Mouse (Mus musculus) T-helper 2 cell (primary cell): Measurements from ENCODE around the gene Pthlh.
"Not testable (repeated sequence)": the region's sequence is repeated elsewhere in the genome, so short reads cannot be mapped to it uniquely, and the experiment has no call there.

Experiments used
- in situ Hi-C: fragments of 300-600 bp; cut with MboI, MseI; formaldehyde crosslinking; loops from one replicate; pipeline ENCODE4 v1.15.1; 2025; ENCODE audit warnings: high pct_unique_total_duplicates

Pthlh gene

GRCm38 (mm10) chr6:147263587-147264565, at the start of gene Pthlh:
TSS of gene Pthlh (minus strand) at chr6:147264183.
- in situ Hi-C loops = no loop called here

GRCm38 (mm10) chr6:147313331-147313730, 49.3 kb upstream of the Pthlh start:
- in situ Hi-C loops = no loop called here

- in situ Hi-C loops = no loop called here
Observed at GRCm38 (mm10) chr6:147310435-147310978, 46.5 kb upstream of the Pthlh start.

GRCm38 (mm10) chr6:147310035-147310434, 46.1 kb upstream of the Pthlh start:
- in situ Hi-C loops = no loop called here

- in situ Hi-C loops = not testable (repeated sequence)
Observed at GRCm38 (mm10) chr6:147304236-147304635, 40.3 kb upstream of the Pthlh start.

- in situ Hi-C loops = no loop called here
Observed at GRCm38 (mm10) chr6:147299607-147300006, 35.6 kb upstream of the Pthlh start.

- in situ Hi-C loops = no loop called here
Observed at GRCm38 (mm10) chr6:147279309-147279708, 15.3 kb upstream of the Pthlh start.

- in situ Hi-C loops = no loop called here
Observed at GRCm38 (mm10) chr6:147268143-147268790, 4.3 kb upstream of the Pthlh start.

GRCm38 (mm10) chr6:147266466-147266865, 2.5 kb upstream of the Pthlh start:
- in situ Hi-C loops = no loop called here

- in situ Hi-C loops = no loop called here
Observed at GRCm38 (mm10) chr6:147263178-147263577, 805 bp downstream of the Pthlh start.

- in situ Hi-C loops = no loop called here
Observed at GRCm38 (mm10) chr6:147261616-147262015, 2.4 kb downstream of the Pthlh start.

GRCm38 (mm10) chr6:147260766-147261165, 3.2 kb downstream of the Pthlh start:
- in situ Hi-C loops = no loop called here

- in situ Hi-C loops = loop anchor here (25.0 kb wide), 1 partner anchor 235 kb away; no protein-coding TSS in a partner anchor
Observed at GRCm38 (mm10) chr6:147247782-147248181, 16.2 kb downstream of the Pthlh start.

- in situ Hi-C loops = loop anchor here (25.0 kb wide), 1 partner anchor 232 kb away; no protein-coding TSS in a partner anchor
Observed at GRCm38 (mm10) chr6:147244294-147244693, 19.7 kb downstream of the Pthlh start.

GRCm38 (mm10) chr6:147243655-147244054, 20.3 kb downstream of the Pthlh start:
- in situ Hi-C loops = loop anchor here (25.0 kb wide), 1 partner anchor 231 kb away; no protein-coding TSS in a partner anchor

- in situ Hi-C loops = loop anchor here (25.0 kb wide), 1 partner anchor 229 kb away; no protein-coding TSS in a partner anchor
Observed at GRCm38 (mm10) chr6:147241541-147241940, 22.4 kb downstream of the Pthlh start.

- in situ Hi-C loops = loop anchor here (25.0 kb wide), 1 partner anchor 228 kb away; no protein-coding TSS in a partner anchor
Observed at GRCm38 (mm10) chr6:147240203-147240804, 23.7 kb downstream of the Pthlh start.

GRCm38 (mm10) chr6:147226696-147227095, 37.3 kb downstream of the Pthlh start:
- in situ Hi-C loops = loop anchor here (25.0 kb wide), 1 partner anchor 214 kb away; no protein-coding TSS in a partner anchor

GRCm38 (mm10) chr6:147219099-147219498, 44.9 kb downstream of the Pthlh start:
- in situ Hi-C loops = no loop called here

- in situ Hi-C loops = no loop called here
Observed at GRCm38 (mm10) chr6:147216156-147216555, 47.8 kb downstream of the Pthlh start.

GRCm38 (mm10) chr6:147207821-147208330, 56.1 kb downstream of the Pthlh start:
- in situ Hi-C loops = no loop called here
